Mouse (Mus musculus) kidney, postnatal 4 days (tissue): ENCODE measurements around the gene Prss48.
"Not testable (repeated sequence)": the region's sequence is repeated elsewhere in the genome, so short reads cannot be mapped to it uniquely, and the experiment has no call there.

Source experiments
- DNase-seq, 2 experiments: peaks; one replicate each; pipeline ENCODE4 v3.0.0; 2021; ENCODE audit warnings: mixed read lengths in 2 of 2

Gene Prss48

DNA sequence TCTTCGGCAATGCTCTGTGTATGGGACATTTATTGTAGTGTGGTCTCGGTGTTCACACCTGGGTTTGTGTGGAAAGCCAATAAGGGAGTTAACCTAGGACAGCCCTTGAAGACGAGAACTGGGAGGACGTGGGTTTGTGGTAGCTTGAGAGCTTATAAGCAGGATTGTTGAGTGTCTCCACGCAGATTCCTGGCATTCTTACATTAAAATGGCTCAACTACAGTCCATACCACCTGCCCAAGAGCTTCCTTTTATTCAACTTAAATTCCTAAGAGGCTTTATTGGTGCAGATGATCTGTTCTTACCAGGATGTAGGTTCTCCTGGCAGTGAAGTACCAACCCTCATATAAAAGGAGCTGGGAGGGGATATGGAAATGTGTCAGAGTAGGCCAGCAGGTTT, 649 bp upstream of the Prss48 start:
- no peak for DNase-seq

DNA sequence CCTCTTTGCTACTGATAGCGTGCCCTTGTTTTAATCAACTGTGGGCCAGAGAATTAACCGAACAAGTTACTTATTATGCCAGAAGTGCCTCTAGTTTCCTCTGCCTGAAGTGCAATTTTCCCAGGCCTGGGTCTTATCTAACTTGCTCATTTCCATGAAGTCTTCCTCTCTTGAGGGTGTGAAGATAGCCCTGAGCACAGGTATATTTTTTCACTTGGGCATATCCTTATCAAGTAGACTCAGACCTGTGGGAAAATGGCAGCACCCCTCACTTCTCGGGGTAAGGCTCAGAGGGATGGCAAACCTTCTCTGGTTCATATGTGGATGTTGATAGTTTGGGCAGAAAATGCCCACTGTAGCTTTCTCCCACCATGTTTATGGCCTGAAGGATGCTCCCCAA, 1.0 kb downstream of the Prss48 start:
- no peak for DNase-seq

DNA sequence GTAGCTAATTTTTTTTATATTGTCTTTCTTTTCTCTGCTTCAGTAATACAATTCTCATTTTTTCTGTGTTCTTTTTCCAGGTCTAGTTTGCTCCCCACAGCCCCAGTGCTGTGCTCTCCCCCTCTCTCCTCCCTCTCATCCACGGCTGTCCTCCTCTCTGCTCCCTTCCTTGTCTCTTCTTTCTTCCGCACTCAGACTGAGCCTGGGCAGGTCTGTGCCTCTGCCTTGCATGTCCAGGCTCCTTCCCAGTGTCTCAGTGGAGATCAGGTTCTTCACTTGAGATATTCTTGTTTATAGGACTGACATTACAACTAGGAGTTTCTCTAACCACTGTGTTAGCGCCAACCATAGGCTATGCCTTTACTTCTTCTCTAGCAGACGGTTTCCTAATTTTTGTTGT, 7.6 kb downstream of the Prss48 start:
- DNase-seq: no peak

DNA sequence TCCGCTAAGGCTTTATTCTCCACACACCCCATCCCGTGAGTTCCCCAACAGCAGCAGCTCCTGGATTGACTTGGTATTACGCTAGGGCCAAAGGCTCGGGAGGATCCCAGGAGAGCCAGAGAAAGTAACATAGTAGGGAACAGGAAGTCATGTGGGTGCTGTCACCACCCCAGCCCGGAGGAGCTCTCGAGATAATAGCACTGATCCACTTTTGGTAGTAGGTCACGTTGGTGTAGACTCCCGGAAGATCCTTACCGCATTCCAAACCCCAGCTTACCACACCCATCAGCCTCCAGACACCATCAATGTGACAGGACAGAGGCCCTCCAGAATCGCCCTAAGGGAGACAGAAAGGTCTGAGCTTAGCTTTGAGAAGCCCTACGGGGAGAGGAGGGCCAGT, 8.5 kb downstream of the Prss48 start:
- no peak for DNase-seq

DNA sequence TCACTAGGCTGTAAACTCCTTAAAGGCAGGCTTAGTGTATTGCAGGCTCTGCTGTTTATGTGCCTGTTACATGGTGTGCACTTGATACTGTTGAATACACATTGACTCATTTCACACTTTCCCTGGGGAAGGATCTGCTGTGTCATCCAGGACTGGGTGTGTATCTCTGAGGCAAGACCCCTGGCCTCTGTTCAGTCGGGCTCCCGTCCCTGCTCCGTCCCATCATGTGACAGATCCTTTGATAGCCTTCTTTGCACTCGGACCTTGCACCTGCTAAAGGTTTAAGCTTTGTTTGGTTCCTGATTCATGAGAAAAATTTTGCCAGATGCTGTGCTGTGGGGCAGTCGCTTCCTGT, 10.5 kb downstream of the Prss48 start:
- no peak for DNase-seq

DNA sequence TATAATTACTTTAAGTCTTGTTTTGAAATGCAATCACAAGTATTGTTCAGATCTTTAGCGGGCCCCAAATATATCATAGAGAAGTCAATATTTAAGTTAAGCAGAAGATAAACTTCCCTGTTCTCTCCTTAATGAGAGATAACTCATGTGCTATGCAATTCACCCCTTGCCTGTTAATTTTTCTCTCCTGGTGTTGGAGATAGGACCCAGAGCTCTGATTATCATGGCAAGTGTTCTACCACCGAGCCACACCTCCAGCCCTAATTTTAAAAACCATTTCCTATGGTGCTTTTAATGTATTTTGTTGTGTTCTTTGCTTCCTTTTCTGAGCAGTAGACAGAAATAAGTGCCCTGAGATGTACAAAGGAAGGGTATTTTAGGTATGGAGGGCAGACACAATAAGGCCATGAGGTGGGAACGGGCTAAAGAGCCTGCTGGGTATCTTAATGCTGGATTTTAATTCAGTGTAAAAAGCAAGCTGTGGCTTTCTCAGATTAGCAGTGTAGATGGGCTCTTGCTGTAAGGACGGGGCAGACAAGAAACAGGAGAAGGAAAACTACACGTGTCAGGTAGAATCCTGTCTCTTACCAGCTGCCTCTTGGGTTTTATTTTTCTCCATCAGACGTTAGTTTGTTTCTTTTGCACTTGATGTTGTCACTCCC, 11.0 kb downstream of the Prss48 start:
- DNase-seq: no peak

DNA sequence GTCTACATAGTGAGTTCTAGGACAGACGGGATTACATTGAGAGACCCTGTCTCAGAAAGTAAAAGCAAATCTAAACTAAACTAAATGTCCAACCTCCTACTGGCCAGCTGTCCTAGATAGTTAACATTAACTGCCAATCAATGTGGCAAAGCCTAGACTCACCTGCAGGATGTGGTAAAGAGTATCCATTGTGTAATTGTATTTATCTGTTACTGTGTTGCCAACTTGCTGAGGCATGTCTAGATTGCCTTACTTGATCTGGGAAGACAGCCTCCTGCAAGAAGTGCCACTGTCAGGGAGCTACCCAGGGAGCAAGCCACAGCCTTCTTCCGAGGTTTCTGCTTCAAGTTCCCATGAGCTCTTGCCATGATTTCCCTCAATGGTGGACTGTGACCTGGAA, 15.1 kb downstream of the Prss48 start:
- no peak for DNase-seq

DNA sequence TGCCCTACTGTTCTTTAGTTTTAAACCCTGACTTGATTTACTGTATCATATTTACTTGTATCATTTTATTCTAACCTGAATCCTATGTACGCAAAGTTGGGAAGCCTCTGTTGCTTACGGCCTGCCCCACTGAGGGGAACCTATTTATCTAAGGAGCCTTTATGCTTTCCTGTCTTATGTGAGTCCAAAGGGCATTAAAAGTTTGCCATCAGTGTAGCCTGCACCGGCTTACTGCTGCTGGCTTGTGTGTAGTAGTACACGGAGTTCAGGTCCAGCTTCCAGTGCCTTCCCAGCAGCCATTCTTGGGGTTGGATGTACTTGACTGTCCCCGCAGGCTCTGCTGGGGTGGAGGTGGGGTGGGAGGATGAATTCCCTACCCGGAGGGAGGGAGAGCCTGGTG, 17.8 kb downstream of the Prss48 start:
- no peak for DNase-seq

DNA sequence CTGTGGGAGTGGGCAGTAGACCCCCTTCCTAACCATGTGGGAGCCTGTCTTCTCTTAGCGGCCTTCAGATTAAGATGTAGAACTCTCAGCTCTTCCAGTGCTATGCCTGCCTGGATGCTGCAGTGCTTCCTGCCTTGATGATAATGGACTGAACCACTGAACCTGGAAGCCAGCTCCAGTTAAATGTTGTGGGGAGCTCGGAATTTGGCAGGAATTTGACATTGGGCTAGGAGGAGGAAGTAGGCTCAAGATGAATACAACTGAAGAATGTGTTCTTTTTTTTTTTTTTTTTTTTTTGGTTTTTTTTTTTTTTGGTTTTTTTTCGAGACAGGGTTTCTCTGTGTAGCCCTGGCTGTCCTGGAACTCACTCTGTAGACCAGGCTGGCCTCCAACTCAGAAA, 20.5 kb downstream of the Prss48 start:
- DNase-seq: not testable (repeated sequence)

DNA sequence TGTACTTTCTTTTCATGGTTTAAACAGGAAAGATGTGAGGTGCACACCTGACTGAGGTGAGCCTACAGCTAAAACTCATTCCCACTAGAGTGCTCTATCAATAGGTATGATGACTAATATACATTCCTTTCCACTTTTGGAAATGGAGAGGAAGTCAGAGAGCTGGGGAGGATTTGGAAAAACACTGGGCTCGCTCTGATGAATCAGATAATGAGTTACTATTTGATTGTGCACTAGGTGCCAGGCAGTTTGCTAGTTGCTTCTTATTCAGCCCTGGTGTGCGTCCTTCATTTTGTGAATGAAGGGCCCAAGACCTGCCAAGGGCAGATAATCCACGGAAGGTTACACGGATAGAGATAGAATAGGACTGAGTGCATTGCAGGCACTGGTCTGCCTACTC, 22.3 kb downstream of the Prss48 start:
- DNase-seq: no peak

DNA sequence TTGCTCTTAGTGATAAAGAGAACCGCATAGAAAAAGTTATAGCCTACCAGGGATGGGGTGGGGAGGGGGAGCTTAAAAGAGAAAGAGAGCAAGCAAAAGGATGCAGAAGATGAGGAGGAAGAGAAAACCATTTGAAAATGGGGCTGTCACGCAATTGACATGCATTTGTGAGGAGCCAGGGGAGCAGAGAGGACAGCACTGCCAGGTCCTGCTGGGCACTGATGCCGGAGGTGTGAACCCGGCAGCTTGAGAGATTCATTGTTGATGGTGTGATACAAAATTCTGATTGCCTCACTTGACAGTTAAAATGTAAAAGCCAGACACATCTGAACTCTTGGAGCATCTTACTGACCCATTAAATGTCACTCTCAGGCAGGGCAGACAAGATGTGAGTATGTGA, 27.8 kb downstream of the Prss48 start:
- no peak for DNase-seq

DNA sequence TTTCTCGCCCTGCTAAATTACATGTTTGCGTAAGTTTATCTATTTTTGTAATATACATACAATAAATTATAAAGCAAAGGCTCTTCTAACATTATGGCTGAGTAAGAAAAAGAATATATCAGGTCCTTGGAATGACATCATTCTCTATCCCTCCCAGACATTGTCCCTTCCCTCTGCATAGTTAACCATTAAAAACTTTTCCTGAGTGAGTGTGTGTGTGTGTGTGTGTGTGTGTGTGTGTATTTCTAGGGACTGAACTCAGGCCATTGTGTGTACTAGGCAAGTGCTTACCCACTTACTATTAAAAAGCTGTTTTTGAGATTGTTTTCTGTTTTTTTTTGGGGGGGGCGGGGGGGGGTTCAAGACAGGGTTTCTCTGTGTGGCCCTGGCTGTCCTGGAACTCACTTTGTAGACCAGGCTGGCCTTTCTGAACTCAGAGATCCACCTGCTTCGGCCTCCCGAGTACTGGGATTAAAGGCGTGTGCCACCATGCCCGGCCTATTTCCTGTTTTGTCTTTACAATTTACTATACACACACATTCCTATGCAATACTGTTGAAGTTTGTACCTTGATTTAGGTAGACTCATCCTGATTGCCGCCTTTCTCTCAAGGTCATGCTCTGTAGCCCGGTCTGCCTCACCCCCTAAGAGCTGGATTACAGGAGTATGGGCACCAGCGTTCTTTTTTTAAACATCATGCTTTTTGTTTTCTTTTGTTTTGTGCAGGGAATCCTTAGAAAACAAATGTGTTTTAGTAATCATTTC, 28.7 kb downstream of the Prss48 start:
- DNase-seq: peak in 1 of 2 experiments; percentile 35

DNA sequence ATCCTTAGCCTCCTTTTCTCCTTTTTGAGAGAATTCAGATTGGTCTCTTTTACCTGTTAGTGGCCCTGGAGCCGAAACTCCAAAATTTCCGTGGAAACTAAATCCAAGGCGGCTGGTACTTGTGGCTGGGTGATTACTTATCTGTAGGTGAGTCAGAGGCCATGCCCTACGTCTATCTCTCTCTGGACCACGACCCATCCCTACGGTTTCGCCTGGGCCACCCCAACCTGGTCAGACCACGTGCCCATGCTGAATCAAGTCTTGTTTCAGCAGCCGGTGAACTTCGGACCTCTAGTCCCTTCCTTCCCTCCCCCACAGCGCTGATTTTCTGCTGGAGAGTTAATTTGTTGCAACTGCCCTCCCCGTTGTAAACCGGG, 30.7 kb downstream of the Prss48 start:
- DNase-seq: peak; percentile 66 to 80

DNA sequence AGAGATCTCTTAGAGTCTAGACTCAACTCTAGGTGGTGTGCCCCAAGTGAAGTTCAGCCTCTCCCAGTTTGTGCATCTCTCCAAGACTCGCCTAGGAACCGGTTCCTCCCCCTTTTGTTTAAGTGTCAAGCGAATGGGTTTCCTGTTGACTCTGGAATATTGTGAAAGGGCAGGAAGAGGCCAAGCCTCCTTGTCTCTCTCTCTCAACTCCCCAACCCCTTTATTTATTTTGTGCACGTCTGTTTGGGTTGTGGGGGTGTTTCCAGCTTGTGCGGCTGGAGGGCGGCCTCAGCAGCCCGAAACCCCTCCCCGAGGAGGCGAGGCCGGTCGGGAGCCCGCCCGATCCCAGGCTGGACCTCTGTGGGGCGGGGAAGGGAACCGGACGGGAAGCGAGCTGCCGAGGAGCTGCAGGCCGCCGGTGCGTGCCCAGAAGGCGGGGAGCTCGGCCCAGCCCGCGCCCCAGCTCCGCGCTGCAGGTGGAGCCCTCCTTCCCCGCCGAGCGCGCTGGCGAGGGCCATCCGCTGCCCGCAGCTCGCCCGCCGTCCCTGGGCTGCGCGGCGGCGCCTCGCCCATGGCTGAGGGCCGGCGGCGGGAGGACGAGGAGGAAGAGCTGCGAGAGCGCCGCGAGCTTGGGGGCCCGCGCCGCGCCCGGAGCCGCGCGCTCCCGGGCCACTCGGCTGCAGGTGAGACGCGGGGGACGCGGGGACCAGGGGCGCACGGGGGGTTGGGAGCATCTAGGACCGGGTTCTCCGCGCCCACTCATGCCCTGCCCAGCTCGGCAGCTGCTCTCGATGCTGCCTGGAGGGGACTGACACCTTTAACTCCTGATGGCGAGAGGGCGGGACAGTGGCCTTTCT, 31.3 kb downstream of the Prss48 start, which contains the start of gene Sh3d19:
TSS of gene Sh3d19 (plus strand) at position 368 of the 857 bp plus-strand sequence.
- peak; percentile 87 to 91 for DNase-seq

DNA sequence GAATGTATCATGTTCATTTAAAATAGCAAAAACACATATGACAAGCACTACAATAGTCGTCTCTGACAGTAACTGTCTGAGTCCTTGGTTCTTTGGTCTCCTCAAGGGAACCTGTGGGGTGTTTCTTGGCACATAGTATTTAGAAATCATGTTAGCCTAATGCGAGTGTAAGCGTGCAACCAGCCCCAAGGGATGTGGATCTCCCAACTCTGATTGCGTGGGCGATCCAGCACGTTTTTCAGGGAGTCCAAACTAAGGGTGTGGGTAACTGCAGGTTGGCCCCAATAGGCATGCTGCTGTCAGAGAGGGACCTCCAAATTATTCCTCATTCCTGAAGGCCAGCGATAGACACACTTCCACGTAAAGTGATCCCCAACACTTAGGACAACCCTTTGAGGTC, 33.3 kb downstream of the Prss48 start:
- DNase-seq: no peak

DNA sequence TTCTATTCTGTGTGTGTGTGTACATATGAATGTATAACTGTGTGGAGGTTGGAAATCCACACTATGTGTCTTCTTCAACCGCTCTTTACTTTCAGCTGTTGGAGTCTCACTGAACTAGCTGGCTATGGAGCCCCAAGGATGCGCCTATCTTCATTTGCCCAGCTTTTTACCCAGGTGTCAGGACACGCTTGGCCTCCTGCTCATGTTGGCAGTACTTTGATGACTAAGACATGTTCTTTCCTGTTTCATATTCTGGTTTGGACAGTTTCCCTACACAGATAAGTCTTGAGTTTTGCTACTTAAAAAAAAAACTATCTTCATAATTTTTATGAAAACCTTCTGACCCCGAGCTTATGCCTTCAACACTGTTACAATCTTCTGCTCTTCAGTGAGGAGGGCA, 36.8 kb downstream of the Prss48 start:
- DNase-seq: no peak

DNA sequence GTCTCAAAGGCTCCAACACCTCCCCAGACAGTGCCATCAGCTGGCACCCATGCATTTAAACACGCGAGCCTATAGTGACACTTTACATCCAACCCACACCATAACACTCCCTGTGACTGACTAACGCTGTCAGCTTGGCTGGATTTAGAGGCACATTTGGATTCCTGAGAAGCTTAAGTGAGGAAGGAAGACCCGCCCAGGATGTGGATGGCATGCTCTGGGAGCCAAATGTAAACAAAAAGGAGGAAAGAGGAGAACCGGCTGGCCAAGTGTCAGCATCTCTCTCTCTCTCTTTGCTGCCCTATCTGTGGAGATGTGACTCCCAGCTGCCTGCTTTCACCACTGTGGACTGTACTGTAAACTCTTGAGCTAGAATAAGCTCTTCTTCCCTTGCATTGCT, 41.2 kb downstream of the Prss48 start:
- DNase-seq: peak in 1 of 2 experiments; percentile 18

DNA sequence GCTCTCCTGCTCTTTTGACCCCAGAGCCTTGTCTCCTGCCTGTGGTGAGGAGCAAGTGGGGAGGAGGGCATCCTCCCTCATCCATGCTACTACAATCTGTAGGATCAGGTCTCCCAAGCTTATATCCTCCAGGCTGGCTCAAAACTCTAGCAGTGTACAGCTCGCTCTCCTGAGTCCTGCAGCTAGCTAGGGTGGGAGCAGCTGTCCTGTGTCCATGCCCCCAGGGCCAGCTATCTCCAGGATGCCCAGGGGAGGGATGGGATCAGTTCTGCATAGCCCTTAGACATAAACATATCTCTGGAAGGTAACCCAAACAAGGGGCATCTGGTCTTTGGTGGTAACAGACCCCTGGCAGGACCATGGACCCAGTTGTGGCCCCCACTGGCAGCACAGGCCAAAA, 42.6 kb downstream of the Prss48 start:
- no peak for DNase-seq

DNA sequence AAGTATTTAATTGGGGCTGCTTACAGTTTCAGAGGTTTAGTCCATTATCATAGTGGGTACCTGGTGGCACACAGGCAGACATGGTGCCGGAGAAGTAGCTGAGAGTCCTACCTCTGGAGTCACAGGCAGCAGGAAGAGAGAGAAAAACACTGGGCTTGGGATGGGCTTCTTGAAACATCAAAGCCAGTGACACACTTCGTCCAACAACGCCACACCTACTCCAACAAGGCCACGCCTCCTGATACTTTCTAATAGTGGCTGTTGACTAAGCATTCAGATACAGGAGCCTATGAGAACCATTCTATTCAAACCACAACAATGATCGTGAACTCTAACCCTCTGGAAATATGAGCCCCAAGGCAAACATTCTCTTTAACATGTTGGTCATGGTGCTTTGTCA, 46.6 kb downstream of the Prss48 start:
- DNase-seq: no peak

DNA sequence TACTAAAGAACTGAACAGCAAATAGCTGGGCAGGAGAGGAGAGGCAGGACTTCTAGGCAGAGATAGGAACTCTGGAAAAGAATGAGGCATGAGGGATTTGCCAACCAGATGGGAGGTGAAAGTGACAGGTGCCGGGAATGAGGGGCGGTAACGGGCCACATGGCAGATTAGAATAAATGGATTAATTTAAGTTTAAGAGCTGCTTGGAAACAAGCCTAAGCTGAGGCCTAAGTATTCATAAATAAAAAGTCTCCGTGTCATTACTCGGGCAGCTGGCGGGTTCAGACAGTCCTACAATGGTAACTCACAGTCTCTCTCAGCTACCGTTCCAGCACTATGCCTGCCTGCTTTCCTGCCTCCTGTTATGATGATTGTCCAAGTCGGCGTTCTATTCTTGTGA, 47.0 kb downstream of the Prss48 start:
- no peak for DNase-seq

DNA sequence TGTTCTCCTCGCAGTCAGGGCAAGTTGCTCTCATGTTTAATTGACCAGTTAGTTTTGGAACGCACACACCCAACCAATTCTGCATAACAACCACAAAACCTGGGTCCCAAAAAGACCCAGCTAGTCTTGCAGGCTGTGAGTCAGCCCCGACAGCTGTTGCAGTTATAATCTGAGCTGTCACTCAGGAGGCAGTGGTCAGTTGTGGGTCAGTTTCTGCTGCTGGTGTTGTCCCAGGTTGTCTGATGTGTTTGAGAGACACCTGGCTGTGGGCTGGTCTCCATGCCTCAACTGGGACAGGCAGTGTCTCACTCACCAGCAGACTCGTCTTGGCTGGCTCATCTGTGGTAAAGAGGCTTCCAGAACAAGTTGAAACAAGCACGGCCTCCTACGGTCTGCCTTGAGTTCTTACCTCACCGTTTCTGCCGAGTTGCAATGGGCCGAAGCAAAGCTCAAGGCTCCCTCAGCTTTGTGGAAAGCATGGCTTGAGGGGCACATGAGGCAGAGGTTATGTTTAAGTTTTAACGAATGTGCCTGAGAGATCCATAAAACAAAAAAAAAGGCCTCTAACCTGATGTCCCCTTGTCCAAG, 49.5 kb downstream of the Prss48 start:
- no peak for DNase-seq

DNA sequence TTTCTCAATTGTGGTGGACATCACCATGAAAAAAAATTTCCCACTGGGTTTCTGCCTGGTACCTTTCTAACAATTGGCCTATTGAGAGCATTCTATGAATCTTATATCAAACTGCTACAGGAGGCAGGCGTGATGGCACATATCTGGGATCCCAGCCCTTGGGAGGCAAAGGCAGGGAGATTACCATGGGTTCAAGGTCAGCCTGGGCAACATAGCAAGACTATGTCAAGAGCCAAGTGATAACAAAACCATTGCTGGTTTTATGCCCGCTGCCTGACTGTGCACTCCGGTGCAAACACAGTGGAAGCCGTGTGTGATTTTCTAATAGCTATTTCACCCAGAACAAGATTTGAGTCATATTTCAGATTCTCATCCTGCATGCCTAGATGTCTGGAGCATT, 51.4 kb downstream of the Prss48 start:
- DNase-seq: no peak
